Mouse (Mus musculus) testis, adult 2 months (tissue): ENCODE measurements around the gene Psmb8.

Source experiments
- CTCF ChIP-seq: fragments of 200-500 bp; IDR thresholded peaks from 2 replicates; pipeline ENCODE4 v1.5.1; 2012; ENCODE audit warnings: low read depth, mild to moderate bottlenecking, inconsistent platforms, low read length, moderate library complexity; ENCODE audit not compliant: control insufficient read depth, insufficient read depth, insufficient replicate concordance
- POLR2A ChIP-seq: fragments of 200-500 bp; IDR thresholded peaks from 2 replicates; pipeline ENCODE4 v1.6.1; 2012; ENCODE audit warnings: low read depth, mild to moderate bottlenecking, inconsistent platforms, low read length, moderate library complexity; ENCODE audit not compliant: control insufficient read depth

DNA sequence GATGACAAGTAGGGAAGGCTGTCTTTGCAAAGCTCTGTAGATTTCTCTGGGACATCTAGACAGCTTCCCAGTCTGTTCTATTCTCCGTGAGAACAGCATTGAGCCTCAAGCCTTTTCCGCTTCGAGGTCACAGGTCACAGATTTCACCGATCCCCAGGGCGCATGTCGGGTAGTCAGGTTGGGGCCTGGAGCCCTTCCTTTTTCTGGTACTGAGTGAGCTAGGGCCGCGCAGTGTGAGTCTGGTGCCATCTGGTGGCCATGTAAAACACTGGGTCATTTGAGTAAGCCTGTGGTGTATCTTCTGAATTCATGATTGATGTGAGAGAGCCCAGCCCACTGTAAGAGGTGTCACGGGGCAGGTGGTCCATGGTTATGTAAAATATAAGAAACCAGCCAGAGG is 37.4 kb downstream of the Psmb8 start:
- TF ChIP-seq POLR2A = no peak
- peak; percentile 63; the same call in 1 of the 2 replicates for TF ChIP-seq CTCF
